Mouse (Mus musculus): ENCODE data around the gene Trappc6b.

GRCm38 (mm10) chr12:59052470-59052869, 8.8 kb downstream of the Trappc6b start:
- TF ChIP-seq CTCF (IDR thresholded peaks at IDR 0.05; ENCODE audit: extremely low read depth, insufficient read depth, low read length) (no peak), POLR2A (IDR thresholded peaks at IDR 0.05; ENCODE audit: extremely low read depth, insufficient read depth, low read length) (no peak)

Data from cortical plate, adult 2 months (tissue).